Mouse (Mus musculus) kidney, adult 2 months (tissue): Measurements from ENCODE around the gene Phlpp1.

Source experiments
- CTCF ChIP-seq: fragments of 200-500 bp; conservative IDR thresholded peaks from 2 replicates; pipeline ENCODE4 v1.5.1; 2011; ENCODE audit warnings: low read depth, mild to moderate bottlenecking, control low read depth, low read length, moderate library complexity, mixed read lengths; ENCODE audit not compliant: insufficient read depth, insufficient read length
- POLR2A ChIP-seq: fragments of 200-500 bp; IDR thresholded peaks from one replicate; pipeline ENCODE4 v1.6.1; 2011; ENCODE audit warnings: low read depth, low read length, control low read depth

GRCm38 (mm10) chr1:106189311-106189710, 17.8 kb downstream of the Phlpp1 start:
- TF ChIP-seq CTCF (no peak), POLR2A (no peak)
